Mouse (Mus musculus) cerebral cortex, adult 2 months (tissue): ENCODE data around the gene Rbm28.

Source experiments
- WGBS: fragments of 180-500 bp; shearing (Covaris S2); methylation state at CpG from one replicate; pipeline ENCODE4 v1.1.7; 2018; 5-methylcytosine and 5-hydroxymethylcytosine counted together

The Rbm28 gene

GRCm38 (mm10) chr6:29144971-29145370 lies 19.8 kb downstream of the Rbm28 start:
- 90% methylated on average over 3 of the region's 3 CpGs for WGBS

GRCm38 (mm10) chr6:29143608-29144007 lies 21.2 kb downstream of the Rbm28 start:
- WGBS: 35% methylated on average over 5 of the region's 5 CpGs

GRCm38 (mm10) chr6:29137441-29137840 lies 27.4 kb downstream of the Rbm28 start:
- WGBS: 84% methylated on average over 9 of the region's 9 CpGs

- WGBS: 94% methylated on average over 9 of the region's 9 CpGs
Observed at GRCm38 (mm10) chr6:29133100-29133499, 31.7 kb downstream of the Rbm28 start.

- 77% methylated on average over 7 of the region's 7 CpGs for WGBS
Observed at GRCm38 (mm10) chr6:29126878-29127426, 37.9 kb downstream of the Rbm28 start.

GRCm38 (mm10) chr6:29119990-29120389 lies 44.8 kb downstream of the Rbm28 start:
- 72% methylated on average over 13 of the region's 13 CpGs for WGBS

- WGBS: 86% methylated on average over 4 of the region's 4 CpGs
Observed at GRCm38 (mm10) chr6:29118963-29119362, 45.8 kb downstream of the Rbm28 start.

- 33% methylated on average over 7 of the region's 7 CpGs for WGBS
Observed at GRCm38 (mm10) chr6:29117417-29118104, 47.2 kb downstream of the Rbm28 start.

- 77% methylated on average over 7 of the region's 7 CpGs for WGBS
Observed at GRCm38 (mm10) chr6:29115756-29116155, 49.0 kb downstream of the Rbm28 start.

- 93% methylated on average over 4 of the region's 4 CpGs for WGBS
Observed at GRCm38 (mm10) chr6:29111501-29111900, 53.3 kb downstream of the Rbm28 start.

- 85% methylated on average over 1 of the region's 1 CpGs for WGBS
Observed at GRCm38 (mm10) chr6:29108376-29108775, 56.4 kb downstream of the Rbm28 start.

- WGBS: 45% methylated on average over 9 of the region's 9 CpGs
Observed at GRCm38 (mm10) chr6:29101248-29101864, 63.5 kb downstream of the Rbm28 start.

GRCm38 (mm10) chr6:29100423-29100822 lies 64.4 kb downstream of the Rbm28 start:
- WGBS: 29% methylated on average over 3 of the region's 3 CpGs

GRCm38 (mm10) chr6:29099536-29100170 lies 65.2 kb downstream of the Rbm28 start:
- 49% methylated on average over 14 of the region's 14 CpGs for WGBS

- WGBS: 66% methylated on average over 11 of the region's 11 CpGs
Observed at GRCm38 (mm10) chr6:29092904-29093303, 71.9 kb downstream of the Rbm28 start.

- WGBS: 88% methylated on average over 7 of the region's 7 CpGs
Observed at GRCm38 (mm10) chr6:29092234-29092633, 72.6 kb downstream of the Rbm28 start.

GRCm38 (mm10) chr6:29087921-29088709 lies 76.7 kb downstream of the Rbm28 start:
- 75% methylated on average over 7 of the region's 7 CpGs for WGBS

- 80% methylated on average over 7 of the region's 7 CpGs for WGBS
Observed at GRCm38 (mm10) chr6:29084401-29084800, 80.4 kb downstream of the Rbm28 start.

- WGBS: 60% methylated on average over 9 of the region's 9 CpGs
Observed at GRCm38 (mm10) chr6:29082776-29083354, 81.9 kb downstream of the Rbm28 start.

GRCm38 (mm10) chr6:29081826-29082363 lies 82.9 kb downstream of the Rbm28 start:
- WGBS: 77% methylated on average over 10 of the region's 10 CpGs

GRCm38 (mm10) chr6:29079291-29079690 lies 85.5 kb downstream of the Rbm28 start:
- 28% methylated on average over 4 of the region's 4 CpGs for WGBS
